Mouse (Mus musculus): Measurements from ENCODE around the gene Rnf216. TPM values are rescaled to one million over a fixed set of nuclear protein-coding genes. Genes with fewer than 3 reads are reported as not detected.
A peak's percentile ranks its signal among the peaks of the same experiment; 100 is the strongest.

The Rnf216 gene
- polyA plus RNA-seq, 1 experiment from 2014 or later = 48.3 TPM

- Histone ChIP-seq H3K4me3 (ENCODE audit: low read length) (no peak overlapping the region), H3K4me1 (ENCODE audit: control insufficient read depth, insufficient read depth, low read length) (no peaks in the 10 kb centered on the region), H3K9ac (ENCODE audit: low read depth, low read length) (no peak overlapping the region), H3K27me3 (ENCODE audit: control insufficient read depth, insufficient read depth, low read length) (no peaks in the 10 kb centered on the region), H3K27ac (ENCODE audit: low read depth, low read length) (no peak overlapping the region), H3K4me2 (replicated peaks; ENCODE audit: low read depth, low read length) (no peak overlapping the region), H3K9me3 (ENCODE audit: control insufficient read depth, low read length) (no peaks in the 10 kb centered on the region), H3K36me3 (ENCODE audit: control insufficient read depth, insufficient read depth, low read length) (peaks cover 31% of the 10 kb centered on the region)
- no peak for ATAC-seq (ENCODE audit: low FRiP score, low TSS enrichment)
- WGBS = 74% methylated on average over 2 of the region's 2 CpGs
Measured at GRCm38 (mm10) chr5:143043285-143043684, 69.5 kb downstream of the Rnf216 start.

GRCm38 (mm10) chr5:143038794-143039193 lies 74.0 kb downstream of the Rnf216 start:
- Histone ChIP-seq H3K27me3 (ENCODE audit: control insufficient read depth, insufficient read depth, low read length) (no peaks in the 10 kb centered on the region), H3K27ac (ENCODE audit: low read depth, low read length) (no peak overlapping the region), H3K9ac (ENCODE audit: low read depth, low read length) (no peak overlapping the region), H3K36me3 (ENCODE audit: control insufficient read depth, insufficient read depth, low read length) (peaks cover 16% of the 10 kb centered on the region), H3K9me3 (ENCODE audit: control insufficient read depth, low read length) (no peaks in the 10 kb centered on the region), H3K4me2 (replicated peaks; ENCODE audit: low read depth, low read length) (no peak overlapping the region), H3K4me3 (ENCODE audit: low read length) (no peak overlapping the region), H3K4me1 (ENCODE audit: control insufficient read depth, insufficient read depth, low read length) (no peaks in the 10 kb centered on the region)
- no peak for ATAC-seq (ENCODE audit: low FRiP score, low TSS enrichment)
- 83% methylated on average over 4 of the region's 4 CpGs for WGBS

GRCm38 (mm10) chr5:143037201-143037600 lies 75.6 kb downstream of the Rnf216 start:
- Histone ChIP-seq H3K4me3 (ENCODE audit: low read length) (no peak overlapping the region), H3K4me1 (ENCODE audit: control insufficient read depth, insufficient read depth, low read length) (peaks cover 9% of the 10 kb centered on the region), H3K9ac (ENCODE audit: low read depth, low read length) (no peak overlapping the region), H3K4me2 (replicated peaks; ENCODE audit: low read depth, low read length) (no peak overlapping the region), H3K9me3 (ENCODE audit: control insufficient read depth, low read length) (no peaks in the 10 kb centered on the region), H3K36me3 (ENCODE audit: control insufficient read depth, insufficient read depth, low read length) (peaks cover 16% of the 10 kb centered on the region), H3K27me3 (ENCODE audit: control insufficient read depth, insufficient read depth, low read length) (no peaks in the 10 kb centered on the region), H3K27ac (ENCODE audit: low read depth, low read length) (no peak overlapping the region)
- WGBS = 17% methylated on average over 1 of the region's 1 CpGs
- no peak for ATAC-seq (ENCODE audit: low FRiP score, low TSS enrichment)

- Histone ChIP-seq H3K4me2 (replicated peaks; ENCODE audit: low read depth, low read length) (no peak overlapping the region), H3K4me1 (ENCODE audit: control insufficient read depth, insufficient read depth, low read length) (peaks cover 21% of the 10 kb centered on the region), H3K4me3 (ENCODE audit: low read length) (no peak overlapping the region), H3K9me3 (ENCODE audit: control insufficient read depth, low read length) (no peaks in the 10 kb centered on the region), H3K27ac (ENCODE audit: low read depth, low read length) (no peak overlapping the region), H3K27me3 (ENCODE audit: control insufficient read depth, insufficient read depth, low read length) (no peaks in the 10 kb centered on the region), H3K36me3 (ENCODE audit: control insufficient read depth, insufficient read depth, low read length) (peaks cover 10% of the 10 kb centered on the region), H3K9ac (ENCODE audit: low read depth, low read length) (no peak overlapping the region)
- no peak for ATAC-seq (ENCODE audit: low FRiP score, low TSS enrichment)
- 100% methylated on average over 1 of the region's 1 CpGs for WGBS
Measured at GRCm38 (mm10) chr5:143036052-143036451, 76.7 kb downstream of the Rnf216 start.

- Histone ChIP-seq H3K27me3 (ENCODE audit: control insufficient read depth, insufficient read depth, low read length) (no peaks in the 10 kb centered on the region), H3K4me2 (replicated peaks; ENCODE audit: low read depth, low read length) (no peak overlapping the region), H3K9me3 (ENCODE audit: control insufficient read depth, low read length) (no peaks in the 10 kb centered on the region), H3K9ac (ENCODE audit: low read depth, low read length) (no peak overlapping the region), H3K4me3 (ENCODE audit: low read length) (no peak overlapping the region), H3K4me1 (ENCODE audit: control insufficient read depth, insufficient read depth, low read length) (peaks cover 21% of the 10 kb centered on the region), H3K36me3 (ENCODE audit: control insufficient read depth, insufficient read depth, low read length) (peaks cover 8% of the 10 kb centered on the region), H3K27ac (ENCODE audit: low read depth, low read length) (no peak overlapping the region)
- WGBS = 84% methylated on average over 4 of the region's 4 CpGs
- no peak for ATAC-seq (ENCODE audit: low FRiP score, low TSS enrichment)
Measured at GRCm38 (mm10) chr5:143035271-143035670, 77.5 kb downstream of the Rnf216 start.

- WGBS = 56% methylated on average over 3 of the region's 3 CpGs
- no peaks in the 10 kb centered on the region for H3K9me3 ChIP-seq (ENCODE audit: control insufficient read depth, low read length)
- H3K27ac ChIP-seq (ENCODE audit: low read depth, low read length) = no peak overlapping the region
- H3K4me3 ChIP-seq (ENCODE audit: low read length) = no peak overlapping the region
- no peak overlapping the region for H3K9ac ChIP-seq (ENCODE audit: low read depth, low read length)
- ATAC-seq (ENCODE audit: low FRiP score, low TSS enrichment) = no peak
- peaks cover 4% of the 10 kb centered on the region for H3K36me3 ChIP-seq (ENCODE audit: control insufficient read depth, insufficient read depth, low read length)
- H3K4me2 ChIP-seq (replicated peaks; ENCODE audit: low read depth, low read length) = no peak overlapping the region
- no peaks in the 10 kb centered on the region for H3K27me3 ChIP-seq (ENCODE audit: control insufficient read depth, insufficient read depth, low read length)
- peaks cover 21% of the 10 kb centered on the region for H3K4me1 ChIP-seq (ENCODE audit: control insufficient read depth, insufficient read depth, low read length)
Measured at GRCm38 (mm10) chr5:143034108-143034507, 78.7 kb downstream of the Rnf216 start.

- Histone ChIP-seq H3K4me3 (ENCODE audit: low read length) (no peak overlapping the region), H3K4me2 (replicated peaks; ENCODE audit: low read depth, low read length) (no peak overlapping the region), H3K9me3 (ENCODE audit: control insufficient read depth, low read length) (no peaks in the 10 kb centered on the region), H3K36me3 (ENCODE audit: control insufficient read depth, insufficient read depth, low read length) (peaks cover 8% of the 10 kb centered on the region), H3K27me3 (ENCODE audit: control insufficient read depth, insufficient read depth, low read length) (no peaks in the 10 kb centered on the region), H3K4me1 (ENCODE audit: control insufficient read depth, insufficient read depth, low read length) (peaks cover 21% of the 10 kb centered on the region), H3K9ac (ENCODE audit: low read depth, low read length) (no peak overlapping the region), H3K27ac (ENCODE audit: low read depth, low read length) (no peak overlapping the region)
- 86% methylated on average over 3 of the region's 3 CpGs for WGBS
- no peak for ATAC-seq (ENCODE audit: low FRiP score, low TSS enrichment)
Measured at GRCm38 (mm10) chr5:143033277-143033676, 79.5 kb downstream of the Rnf216 start.

GRCm38 (mm10) chr5:143032639-143033146 lies 80.1 kb downstream of the Rnf216 start:
- Histone ChIP-seq H3K27ac (ENCODE audit: low read depth, low read length) (no peak overlapping the region), H3K4me1 (ENCODE audit: control insufficient read depth, insufficient read depth, low read length) (peaks cover 21% of the 10 kb centered on the region), H3K9ac (ENCODE audit: low read depth, low read length) (no peak overlapping the region), H3K9me3 (ENCODE audit: control insufficient read depth, low read length) (no peaks in the 10 kb centered on the region), H3K27me3 (ENCODE audit: control insufficient read depth, insufficient read depth, low read length) (no peaks in the 10 kb centered on the region), H3K4me2 (replicated peaks; ENCODE audit: low read depth, low read length) (no peak overlapping the region), H3K4me3 (ENCODE audit: low read length) (no peak overlapping the region), H3K36me3 (ENCODE audit: control insufficient read depth, insufficient read depth, low read length) (peaks cover 13% of the 10 kb centered on the region)
- WGBS = 38% methylated on average over 2 of the region's 2 CpGs
- no peak for ATAC-seq (ENCODE audit: low FRiP score, low TSS enrichment)

- Histone ChIP-seq H3K9me3 (ENCODE audit: control insufficient read depth, low read length) (no peaks in the 10 kb centered on the region), H3K4me1 (ENCODE audit: control insufficient read depth, insufficient read depth, low read length) (peaks cover 21% of the 10 kb centered on the region), H3K27ac (ENCODE audit: low read depth, low read length) (peak overlapping the region; percentile 47), H3K4me2 (replicated peaks; ENCODE audit: low read depth, low read length) (no peak overlapping the region), H3K27me3 (ENCODE audit: control insufficient read depth, insufficient read depth, low read length) (no peaks in the 10 kb centered on the region), H3K4me3 (ENCODE audit: low read length) (no peak overlapping the region), H3K9ac (ENCODE audit: low read depth, low read length) (no peak overlapping the region), H3K36me3 (ENCODE audit: control insufficient read depth, insufficient read depth, low read length) (peaks cover 23% of the 10 kb centered on the region)
- ATAC-seq (ENCODE audit: low FRiP score, low TSS enrichment) = 0 out of 2 replicates have a peak, but pooled peaks have one; percentile 43
- WGBS = 23% methylated on average over 7 of the region's 7 CpGs
Measured at GRCm38 (mm10) chr5:143031681-143032080, 81.1 kb downstream of the Rnf216 start.

Measured in kidney, embryonic 14.5 days (tissue).